Mouse (Mus musculus): ENCODE measurements at regions not wholly inside any gene's neighbourhood (a gene's known extent, or its start where the extent isn't known, plus 50 kb on each side); places are given as distances from the start of the nearest gene placed in this dataset.

DNA sequence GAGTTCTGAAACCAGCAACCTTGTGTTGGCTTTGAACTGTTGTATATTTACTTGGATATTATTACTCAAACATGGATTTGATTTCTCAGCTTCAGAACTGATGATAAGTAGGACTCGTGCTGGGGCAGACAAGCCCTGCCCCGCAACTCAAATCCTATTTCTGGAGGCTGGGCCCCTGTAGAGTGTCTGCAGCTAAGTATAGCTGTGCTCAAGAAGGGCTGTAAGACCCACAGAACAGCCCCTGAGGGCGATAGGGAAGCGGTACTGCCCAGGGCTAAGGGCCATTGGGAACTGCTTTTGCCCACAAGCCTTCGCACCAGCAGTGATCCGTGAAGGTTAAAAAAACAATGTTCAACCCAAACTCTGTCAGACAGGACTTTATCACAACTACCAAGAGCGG lies 191.9 kb upstream of the Lpp start:
- TF ChIP-seq CTCF (IDR thresholded peaks at IDR 0.05; ENCODE audit: low read depth) (no peak), EP300 (IDR thresholded peaks at IDR 0.05; ENCODE audit: low read depth) (no peak)
- no peaks in the 10 kb centered on the region for H3K27me3 ChIP-seq (ENCODE audit: control insufficient read depth, insufficient read depth, low read length)
- no peak overlapping the region for H3K4me2 ChIP-seq (ENCODE audit: low read depth)
- 62% methylated on average over 7 of the region's 7 CpGs for WGBS (ENCODE audit: insufficient replicate concordance)
- no peak for ATAC-seq (ENCODE audit: insufficient read depth)
- H3K4me1 ChIP-seq (replicated peaks; ENCODE audit: control insufficient read depth in 2 of 2, insufficient read depth in 2 of 2, low read length in 1 of 2): peaks cover 0 to 19% of the 10 kb centered on the region in 2 experiments; a peak in 2 of 4 replicates
- H3K9me3 ChIP-seq (ENCODE audit: control insufficient read depth, low read length): no peaks in the 10 kb centered on the region
- DNase-seq (ENCODE audit: low read depth in 3 of 3, low spot score in 3 of 3): no peak
- H3K9ac ChIP-seq (replicated peaks): no peak overlapping the region
- no peaks in the 10 kb centered on the region for H3K36me3 ChIP-seq (replicated peaks; ENCODE audit: control insufficient read depth, insufficient read depth, low read depth)
- H3K4me3 ChIP-seq (ENCODE audit: insufficient read depth in 1 of 2, low read depth in 2 of 2, low read length in 2 of 2): no peak overlapping the region
- no peak overlapping the region for H3K27ac ChIP-seq

DNA sequence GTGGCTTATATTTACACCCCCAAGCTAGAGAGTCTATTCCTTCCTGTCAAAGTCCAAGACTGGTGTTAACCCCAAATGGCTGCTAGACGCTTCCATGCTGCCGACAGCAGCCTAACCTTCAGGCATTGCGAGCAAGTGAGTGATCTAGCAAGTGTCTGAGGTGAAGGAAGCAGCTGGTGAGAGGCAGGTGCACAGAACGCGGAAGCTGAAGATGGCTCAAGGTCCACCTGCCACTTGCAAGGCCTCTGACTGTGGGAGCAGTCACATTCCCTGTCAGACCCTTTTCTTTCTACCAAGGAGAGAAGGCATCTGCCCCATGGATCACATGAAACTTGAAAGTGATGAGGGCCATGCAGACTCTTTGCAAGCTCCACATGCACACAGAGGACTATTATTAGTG lies 193.1 kb upstream of the Lpp start:
- Histone ChIP-seq H3K4me2 (ENCODE audit: low read depth) (no peak overlapping the region), H3K27ac (no peak overlapping the region)
- DNase-seq (ENCODE audit: low read depth in 3 of 3, low spot score in 3 of 3): no peak

DNA sequence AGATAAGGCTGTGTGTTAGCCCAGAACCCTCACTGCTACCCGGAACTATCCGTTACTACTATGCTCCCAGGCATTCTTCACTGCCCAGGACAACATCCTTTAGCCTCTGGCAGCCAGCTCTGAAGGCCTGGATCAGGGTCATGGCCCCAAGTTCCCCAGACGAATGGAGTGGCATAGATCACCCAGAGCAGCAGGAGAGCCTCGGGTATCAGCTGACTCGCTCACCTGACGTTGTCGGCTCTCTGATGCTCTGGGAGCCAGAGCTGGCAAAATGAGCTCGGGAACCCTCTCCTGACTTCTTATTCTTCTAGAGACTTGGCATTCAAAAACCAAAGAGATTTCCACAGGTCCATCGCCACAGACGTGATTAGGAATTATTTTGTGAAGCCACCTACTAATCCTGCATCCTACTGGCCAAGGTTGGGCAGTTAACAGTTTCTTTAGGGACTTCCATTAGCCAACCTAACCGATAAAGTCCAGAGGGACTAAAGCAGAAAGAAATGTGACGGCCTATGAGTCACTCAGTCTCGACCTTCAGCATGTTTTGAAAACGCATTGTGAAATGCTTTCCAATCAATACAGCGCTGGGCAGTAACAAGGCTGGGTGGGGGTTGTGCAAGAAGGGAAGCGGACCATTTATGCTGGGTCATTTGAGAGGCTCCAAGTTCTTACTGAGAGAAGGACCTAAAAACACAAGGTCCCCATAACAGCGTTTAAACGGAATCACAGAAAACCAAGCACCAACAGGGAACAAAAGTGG lies 193.7 kb upstream of the Lpp start:
- WGBS (ENCODE audit: insufficient replicate concordance): 56% methylated on average over 18 of the region's 18 CpGs
- Histone ChIP-seq H3K4me3 (ENCODE audit: insufficient read depth in 1 of 2, low read depth in 2 of 2, low read length in 2 of 2) (no peak overlapping the region), H3K27ac (peak overlapping the region; percentile 57), H3K9me3 (ENCODE audit: control insufficient read depth, low read length) (no peaks in the 10 kb centered on the region), H3K9ac (replicated peaks) (no peak overlapping the region), H3K4me1 (replicated peaks; ENCODE audit: control insufficient read depth in 2 of 2, insufficient read depth in 2 of 2, low read length in 1 of 2) (peaks cover 0 to 16% of the 10 kb centered on the region in 2 experiments; a peak in 2 of 4 replicates), H3K27me3 (ENCODE audit: control insufficient read depth, insufficient read depth, low read length) (no peaks in the 10 kb centered on the region), H3K36me3 (replicated peaks; ENCODE audit: control insufficient read depth, insufficient read depth, low read depth) (no peaks in the 10 kb centered on the region), H3K4me2 (ENCODE audit: low read depth) (no peak overlapping the region)
- ATAC-seq (ENCODE audit: insufficient read depth) (peak; percentile 77), DNase-seq (ENCODE audit: low read depth in 3 of 3, low spot score in 3 of 3) (peak; percentile 41 to 46 (median 42))
- no peak for TF ChIP-seq CTCF (IDR thresholded peaks at IDR 0.05; ENCODE audit: low read depth)
- TF ChIP-seq EP300 (IDR thresholded peaks at IDR 0.05; ENCODE audit: low read depth): 0 out of 2 replicates have a peak, but pooled peaks have one; percentile 6

More for the DNA sequence above, 193.1 kb upstream of the Lpp start:
- Histone ChIP-seq H3K9me3 (ENCODE audit: control insufficient read depth, low read length) (no peaks in the 10 kb centered on the region), H3K27me3 (ENCODE audit: control insufficient read depth, insufficient read depth, low read length) (no peaks in the 10 kb centered on the region), H3K9ac (replicated peaks) (no peak overlapping the region), H3K4me1 (replicated peaks; ENCODE audit: control insufficient read depth in 2 of 2, insufficient read depth in 2 of 2, low read length in 1 of 2) (peaks cover 0 to 16% of the 10 kb centered on the region in 2 experiments; a peak in 2 of 4 replicates), H3K36me3 (replicated peaks; ENCODE audit: control insufficient read depth, insufficient read depth, low read depth) (no peaks in the 10 kb centered on the region), H3K4me3 (ENCODE audit: insufficient read depth in 1 of 2, low read depth in 2 of 2, low read length in 2 of 2) (no peak overlapping the region)
- 75% methylated on average over 5 of the region's 5 CpGs for WGBS (ENCODE audit: insufficient replicate concordance)
- 0 out of 2 replicates have a peak, but pooled peaks have one; percentile 8 for ATAC-seq (ENCODE audit: insufficient read depth)
- TF ChIP-seq EP300 (IDR thresholded peaks at IDR 0.05; ENCODE audit: low read depth) (no peak), CTCF (IDR thresholded peaks at IDR 0.05; ENCODE audit: low read depth) (no peak)

GRCm38 (mm10) chr16:24198291-24198690 lies 195.0 kb upstream of the Lpp start:
- Histone ChIP-seq H3K4me3 (ENCODE audit: insufficient read depth in 1 of 2, low read depth in 2 of 2, low read length in 2 of 2) (no peak overlapping the region), H3K27me3 (ENCODE audit: control insufficient read depth, insufficient read depth, low read length) (no peaks in the 10 kb centered on the region), H3K9me3 (ENCODE audit: control insufficient read depth, low read length) (no peaks in the 10 kb centered on the region), H3K27ac (no peak overlapping the region), H3K4me2 (ENCODE audit: low read depth) (no peak overlapping the region), H3K36me3 (replicated peaks; ENCODE audit: control insufficient read depth, insufficient read depth, low read depth) (no peaks in the 10 kb centered on the region), H3K9ac (replicated peaks) (no peak overlapping the region), H3K4me1 (replicated peaks; ENCODE audit: control insufficient read depth in 2 of 2, insufficient read depth in 2 of 2, low read length in 1 of 2) (peaks cover 0 to 16% of the 10 kb centered on the region in 2 experiments; a peak in 2 of 4 replicates)
- no peak for DNase-seq (ENCODE audit: low read depth in 3 of 3, low spot score in 3 of 3)
- no peak for TF ChIP-seq EP300 (IDR thresholded peaks at IDR 0.05; ENCODE audit: low read depth)
- TF ChIP-seq CTCF (IDR thresholded peaks at IDR 0.05; ENCODE audit: low read depth): no peak
- ATAC-seq (ENCODE audit: insufficient read depth): no peak

- Histone ChIP-seq H3K36me3 (replicated peaks; ENCODE audit: control insufficient read depth, insufficient read depth, low read depth) (no peaks in the 10 kb centered on the region), H3K27ac (no peak overlapping the region), H3K4me1 (replicated peaks; ENCODE audit: control insufficient read depth in 2 of 2, insufficient read depth in 2 of 2, low read length in 1 of 2) (peaks cover 0 to 16% of the 10 kb centered on the region in 2 experiments; a peak in 2 of 4 replicates), H3K4me2 (ENCODE audit: low read depth) (no peak overlapping the region), H3K9me3 (ENCODE audit: control insufficient read depth, low read length) (no peaks in the 10 kb centered on the region), H3K9ac (replicated peaks) (no peak overlapping the region), H3K4me3 (ENCODE audit: insufficient read depth in 1 of 2, low read depth in 2 of 2, low read length in 2 of 2) (no peak overlapping the region), H3K27me3 (ENCODE audit: control insufficient read depth, insufficient read depth, low read length) (no peaks in the 10 kb centered on the region)
- 70% methylated on average over 5 of the region's 5 CpGs for WGBS (ENCODE audit: insufficient replicate concordance)
- no peak for DNase-seq (ENCODE audit: low read depth in 3 of 3, low spot score in 3 of 3)
- no peak for ATAC-seq (ENCODE audit: insufficient read depth)
- TF ChIP-seq EP300 (IDR thresholded peaks at IDR 0.05; ENCODE audit: low read depth): no peak
- no peak for TF ChIP-seq CTCF (IDR thresholded peaks at IDR 0.05; ENCODE audit: low read depth)
These were observed 195.7 kb upstream of the Lpp start for GRCm38 (mm10) chr16:24197618-24198017.

Data from liver, embryonic 14.5 days (tissue).